Mouse (Mus musculus) gastrocnemius, postnatal 4 days (tissue): ENCODE measurements around the gene Frem3. TPM values are rescaled to one million over a fixed set of nuclear protein-coding genes. Genes with fewer than 3 reads are reported as not detected.

Source experiments
- DNase-seq, 2 experiments: peaks; one replicate each; pipeline ENCODE4 v3.0.0; 2021 to 2022; ENCODE audit warnings: low spot score in 2 of 2, mixed read lengths in 2 of 2
- long read RNA-seq, 2 experiments: library from polyadenylated mRNA; stranded (forward); transcript quantifications; one replicate each; pipeline ENCODE4 v2.0.0; 2021
- total RNA-seq, 2 experiments: library from RNA; stranded (reverse); gene quantifications; 2 replicates each; pipeline ENCODE4 v1.2.3; 2021

Gene Frem3
- not detected for total RNA-seq
- long read RNA-seq, experiment 1: 0 reads
- long read RNA-seq, experiment 2: 0 reads

DNA sequence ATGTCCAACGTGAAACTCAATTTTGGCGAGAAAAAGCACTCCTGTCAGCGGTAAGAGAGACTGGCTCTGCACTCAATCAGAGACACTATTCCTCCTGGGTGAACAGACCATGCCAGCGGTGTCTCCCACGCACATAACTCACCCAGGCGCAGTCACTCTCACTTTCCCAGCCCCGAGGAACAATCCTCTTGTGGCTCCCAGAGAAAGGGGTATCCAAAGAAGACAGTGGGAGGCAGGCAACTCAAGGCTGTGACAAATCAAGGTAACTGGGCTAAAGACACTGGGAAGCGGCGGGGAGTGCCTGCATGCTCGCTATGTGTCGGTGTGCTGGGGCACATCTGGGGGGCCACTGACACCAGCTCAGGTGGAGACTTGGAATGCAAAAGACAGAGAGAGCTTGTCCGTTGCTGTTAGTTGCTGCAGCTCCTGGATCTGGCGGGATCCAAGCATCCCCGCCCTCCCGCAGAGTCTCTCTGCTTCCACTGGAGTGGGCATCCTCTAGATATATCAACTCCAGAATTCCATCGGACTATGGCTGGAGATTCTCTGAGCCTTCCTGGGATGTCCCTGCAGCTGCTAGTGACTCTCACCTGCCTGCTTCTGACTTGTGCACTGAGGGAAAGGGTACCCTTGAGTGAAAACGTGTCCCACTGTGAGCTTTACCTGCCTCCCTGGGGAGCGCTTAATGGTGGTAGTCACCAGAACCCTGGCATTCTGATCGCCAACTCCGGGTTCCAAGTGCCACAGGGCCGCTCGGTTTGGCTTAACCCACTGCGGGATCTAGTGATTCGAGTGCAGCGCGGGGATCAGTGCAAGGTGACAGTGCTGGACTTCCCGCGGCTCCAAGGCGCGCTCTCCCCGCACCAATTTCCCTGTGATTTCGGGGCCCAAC lies at the start of gene Frem3:
Frem3 (plus strand) TSS at position 532 of the 892 bp plus-strand sequence.
- no peak for DNase-seq

DNA sequence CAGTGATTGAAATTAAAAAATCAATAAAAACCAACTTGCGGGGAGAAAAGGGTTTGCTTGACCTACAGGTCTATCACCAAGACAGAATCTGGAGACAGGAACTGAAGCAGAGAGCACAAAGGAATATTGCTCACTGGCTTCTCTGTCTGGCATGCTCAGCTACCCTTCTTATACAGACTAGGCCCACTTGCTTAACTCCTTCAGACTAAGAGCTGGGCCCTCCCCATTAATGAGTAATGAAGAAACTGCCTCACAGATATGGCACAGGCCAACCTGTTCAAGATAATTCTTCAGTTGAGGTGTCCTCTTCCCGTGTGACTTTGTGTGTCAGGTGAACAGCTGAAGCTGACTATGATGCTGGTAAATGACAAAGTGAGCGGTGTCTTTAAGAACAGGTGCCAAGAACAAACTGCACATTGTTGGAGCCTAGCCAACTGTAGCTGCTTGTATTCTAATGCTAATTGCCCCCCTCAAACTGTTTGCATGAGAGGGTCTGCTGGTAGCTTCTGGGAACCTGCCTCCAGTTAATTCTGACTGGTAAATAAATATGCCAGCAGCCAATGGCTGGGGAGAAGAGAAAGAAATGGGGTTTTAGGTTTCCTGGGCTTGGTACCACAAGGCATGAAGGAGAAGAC lies 46.6 kb upstream of the Frem3 start:
- DNase-seq: no peak

- DNase-seq: no peak
Measured at GRCm38 (mm10) chr8:80567471-80567870, 43.4 kb upstream of the Frem3 start.

- DNase-seq: no peak
Measured at GRCm38 (mm10) chr8:80568243-80568995, 42.5 kb upstream of the Frem3 start.

GRCm38 (mm10) chr8:80572417-80573061 lies 38.3 kb upstream of the Frem3 start:
- DNase-seq: no peak

GRCm38 (mm10) chr8:80577126-80577525 lies 33.8 kb upstream of the Frem3 start:
- DNase-seq: no peak

- no peak for DNase-seq
Measured at GRCm38 (mm10) chr8:80579038-80579437, 31.8 kb upstream of the Frem3 start.

GRCm38 (mm10) chr8:80592626-80593025 lies 18.3 kb upstream of the Frem3 start:
- no peak for DNase-seq

DNA sequence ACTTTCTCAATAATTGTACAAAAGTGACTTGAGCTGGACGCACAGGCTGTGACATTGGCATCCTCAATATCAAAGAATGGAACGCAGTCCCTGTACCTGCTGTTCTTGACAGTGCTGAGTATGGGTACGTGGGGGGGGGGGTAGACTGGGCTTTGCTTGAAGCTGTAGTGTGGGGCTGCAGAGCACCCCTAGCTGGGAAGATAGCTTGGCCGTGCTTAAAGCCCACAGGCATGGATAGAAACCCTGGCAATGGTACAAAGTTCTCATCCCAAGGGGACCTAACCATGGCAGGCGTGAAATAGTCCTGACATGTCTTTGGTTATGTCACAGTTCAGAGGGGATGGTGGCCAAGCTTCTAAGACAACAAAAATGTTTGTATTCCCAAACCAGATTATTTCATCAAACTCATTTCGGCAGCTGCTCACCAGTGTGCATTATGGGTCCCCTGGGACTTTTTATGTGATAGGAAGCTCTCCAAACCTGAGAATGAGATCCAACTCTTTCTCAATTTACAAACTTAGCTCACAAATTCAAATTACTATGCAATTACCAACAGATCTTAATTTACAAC lies 10.2 kb upstream of the Frem3 start:
- no peak for DNase-seq

DNA sequence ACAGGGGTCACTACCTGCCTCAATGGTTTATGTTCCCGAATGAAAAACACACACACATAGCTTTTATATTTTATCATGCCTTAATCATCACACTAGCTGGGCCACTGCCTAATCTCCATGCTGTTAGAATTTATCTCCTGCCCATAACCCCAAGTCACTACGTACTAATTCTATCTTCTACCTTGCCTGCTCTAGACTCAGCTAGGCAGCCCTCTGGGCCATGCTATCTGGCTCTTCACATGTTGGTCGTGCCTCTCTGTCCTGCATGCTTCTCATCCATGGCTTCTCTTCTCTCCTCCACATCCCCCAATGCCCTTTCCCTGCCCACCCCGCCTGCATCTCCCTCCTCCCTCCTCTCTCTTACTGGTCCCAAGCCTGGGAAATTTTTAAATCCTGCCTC lies 9.0 kb upstream of the Frem3 start:
- DNase-seq: no peak

GRCm38 (mm10) chr8:80607082-80607481 lies 3.8 kb upstream of the Frem3 start:
- DNase-seq: no peak

GRCm38 (mm10) chr8:80611441-80611751 lies 516 bp downstream of the Frem3 start:
- DNase-seq: no peak

- no peak for DNase-seq
Measured at GRCm38 (mm10) chr8:80619787-80620186, 8.9 kb downstream of the Frem3 start.

DNA sequence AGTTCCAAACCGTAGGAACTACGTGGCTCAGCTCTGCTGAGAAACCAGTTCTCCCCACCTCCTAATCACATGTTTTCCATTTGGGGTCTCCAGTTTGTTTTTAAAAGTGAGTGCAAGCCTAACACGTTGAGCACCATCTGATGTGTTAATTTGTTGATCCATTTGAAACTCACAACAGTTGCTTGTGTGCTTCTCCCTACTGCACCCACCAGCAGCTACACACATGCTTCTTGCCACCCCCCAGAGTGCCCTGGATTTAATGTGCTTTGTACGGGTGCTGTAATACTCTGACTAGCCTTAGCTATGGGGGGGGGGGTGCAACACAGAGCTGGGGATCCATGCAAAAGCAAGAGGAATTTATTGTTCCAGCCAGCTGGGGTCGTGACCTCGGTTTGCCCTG lies 36.5 kb downstream of the Frem3 start:
- no peak for DNase-seq

DNA sequence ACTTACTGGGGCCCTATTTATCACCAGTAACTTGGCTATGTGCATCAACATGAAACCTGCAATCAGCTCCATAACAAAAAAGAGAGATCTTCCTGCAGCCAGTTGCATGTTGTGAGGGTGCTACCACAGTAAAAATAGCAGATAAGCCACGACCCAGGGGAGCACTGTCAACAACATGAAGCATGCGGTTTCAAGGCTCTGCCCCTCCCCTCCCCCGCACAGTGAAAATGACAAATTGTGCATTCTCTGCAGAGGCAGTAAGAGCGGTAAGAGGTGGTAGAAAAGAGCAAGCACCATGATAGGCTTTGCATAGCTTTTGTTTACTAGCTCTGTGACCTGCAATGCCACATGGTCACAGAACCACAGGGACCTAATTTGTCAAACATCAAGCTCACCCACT lies 46.8 kb downstream of the Frem3 start:
- DNase-seq: no peak

- DNase-seq: no peak
Measured at GRCm38 (mm10) chr8:80661055-80661454, 50.2 kb downstream of the Frem3 start.

- no peak for DNase-seq
Measured at GRCm38 (mm10) chr8:80663476-80663875, 52.6 kb downstream of the Frem3 start.

GRCm38 (mm10) chr8:80669277-80669901 lies 58.5 kb downstream of the Frem3 start:
- no peak for DNase-seq

DNA sequence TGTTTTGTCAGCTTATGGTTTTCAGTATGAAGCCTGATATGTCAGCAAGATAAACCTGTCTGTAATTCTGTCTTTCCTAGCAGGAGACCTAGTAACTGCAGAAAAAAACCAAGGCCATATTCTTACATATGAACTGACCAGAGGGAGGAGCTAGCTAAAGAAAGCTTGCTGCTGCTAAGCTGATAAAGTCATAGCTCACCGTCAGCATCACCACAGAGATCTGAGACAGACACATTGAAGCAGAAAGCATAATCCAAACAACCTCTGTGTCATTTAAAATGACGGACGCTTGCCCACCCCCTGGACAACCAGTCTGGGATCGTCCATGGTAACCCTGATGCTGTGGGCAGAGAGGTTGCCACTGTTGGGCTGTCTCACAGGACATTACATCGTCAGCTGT lies 71.7 kb downstream of the Frem3 start:
- no peak for DNase-seq

DNA sequence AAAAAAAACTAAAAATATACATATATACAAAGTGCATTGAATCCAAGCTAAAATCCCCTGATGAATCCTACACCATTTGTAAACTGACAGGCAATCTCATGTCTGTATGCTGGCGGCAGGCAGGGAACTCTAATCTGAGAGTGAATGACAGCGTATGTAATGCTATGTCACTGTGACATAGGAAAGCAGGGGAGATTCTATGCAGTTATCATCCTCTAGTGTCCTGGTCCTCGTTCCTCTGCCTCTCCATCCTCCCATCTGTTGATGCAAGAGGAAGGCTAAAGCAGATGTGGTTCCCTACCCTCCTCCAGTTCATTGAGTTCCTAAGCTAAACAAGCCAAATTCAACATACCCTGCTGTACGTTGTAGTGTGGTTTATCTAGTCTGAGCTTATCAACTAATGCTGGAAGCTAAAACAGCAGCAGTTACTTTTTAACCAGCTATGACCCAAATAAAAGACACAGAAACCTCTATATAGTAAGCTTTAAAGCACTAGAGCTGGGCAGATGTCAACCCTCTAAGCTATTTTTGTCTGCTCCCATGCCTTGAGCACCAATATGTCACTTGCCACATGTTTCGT lies 73.0 kb downstream of the Frem3 start:
- no peak for DNase-seq
